Mouse (Mus musculus): ENCODE data around the gene Chac1. TPM values are rescaled to one million over a fixed set of nuclear protein-coding genes. Genes with fewer than 3 reads are reported as not detected.
A peak's percentile ranks its signal among the peaks of the same experiment; 100 is the strongest.

The Chac1 gene
- polyA plus RNA-seq, 1 experiment from 2014 or later, result 1.8 TPM

GRCm38 (mm10) chr2:119329123-119329817 lies 21.8 kb upstream of the Chac1 start:
- no peak for ATAC-seq (ENCODE audit: insufficient number of reproducible peaks, insufficient read depth, low FRiP score, low TSS enrichment, low read depth)
- no peak overlapping the region for H3K4me3 ChIP-seq
- no peak overlapping the region for H3K27ac ChIP-seq
- H3K36me3 ChIP-seq, result no peaks in the 10 kb centered on the region
- no peak overlapping the region for H3K4me2 ChIP-seq
- H3K4me1 ChIP-seq, result peaks cover 35% of the 10 kb centered on the region
- H3K9ac ChIP-seq, result no peak overlapping the region
- WGBS, result 53% methylated on average over 3 of the region's 3 CpGs
- H3K9me3 ChIP-seq, result no peaks in the 10 kb centered on the region
- H3K27me3 ChIP-seq, result peaks cover 84% of the 10 kb centered on the region

GRCm38 (mm10) chr2:119330795-119331194 lies 20.2 kb upstream of the Chac1 start:
- H3K36me3 ChIP-seq, result no peaks in the 10 kb centered on the region
- peaks cover 19% of the 10 kb centered on the region for H3K4me1 ChIP-seq
- peaks cover 72% of the 10 kb centered on the region for H3K27me3 ChIP-seq
- 90% methylated on average over 8 of the region's 8 CpGs for WGBS
- H3K27ac ChIP-seq, result no peak overlapping the region
- H3K4me2 ChIP-seq, result no peak overlapping the region
- no peak for ATAC-seq (ENCODE audit: insufficient number of reproducible peaks, insufficient read depth, low FRiP score, low TSS enrichment, low read depth)
- H3K9ac ChIP-seq, result no peak overlapping the region
- no peaks in the 10 kb centered on the region for H3K9me3 ChIP-seq
- H3K4me3 ChIP-seq, result no peak overlapping the region

GRCm38 (mm10) chr2:119332177-119332661 lies 18.8 kb upstream of the Chac1 start:
- peaks cover 6% of the 10 kb centered on the region for H3K4me1 ChIP-seq
- H3K4me3 ChIP-seq, result no peak overlapping the region
- WGBS, result 81% methylated on average over 24 of the region's 24 CpGs
- no peak overlapping the region for H3K27ac ChIP-seq
- ATAC-seq (ENCODE audit: insufficient number of reproducible peaks, insufficient read depth, low FRiP score, low TSS enrichment, low read depth), result no peak
- H3K9me3 ChIP-seq, result no peaks in the 10 kb centered on the region
- no peaks in the 10 kb centered on the region for H3K36me3 ChIP-seq
- peaks cover 58% of the 10 kb centered on the region for H3K27me3 ChIP-seq
- no peak overlapping the region for H3K9ac ChIP-seq
- no peak overlapping the region for H3K4me2 ChIP-seq

DNA sequence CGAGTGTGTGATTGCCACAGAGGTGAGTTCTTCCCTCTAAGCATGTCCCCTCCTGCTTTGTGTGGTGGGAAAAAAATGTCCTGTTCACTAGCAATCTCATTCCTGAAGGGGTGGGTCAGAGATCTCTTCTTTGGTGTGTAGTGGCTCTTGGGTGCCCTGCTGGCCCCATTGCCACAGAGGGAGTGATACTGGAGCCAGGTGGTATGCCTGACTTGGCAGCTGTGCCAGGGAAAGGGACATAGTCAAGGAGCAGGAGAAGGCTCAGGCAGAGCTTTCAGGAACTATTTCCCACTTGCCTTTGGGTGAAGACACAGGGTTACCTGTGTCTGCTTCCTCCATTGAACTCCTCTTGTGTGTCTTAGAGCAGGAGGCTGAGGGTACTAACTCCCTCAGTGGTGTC lies 16.9 kb upstream of the Chac1 start:
- no peak for ATAC-seq (ENCODE audit: insufficient number of reproducible peaks, insufficient read depth, low FRiP score, low TSS enrichment, low read depth)
- Histone ChIP-seq H3K9me3 (no peaks in the 10 kb centered on the region), H3K27me3 (peaks cover 39% of the 10 kb centered on the region), H3K9ac (no peak overlapping the region), H3K4me2 (peak overlapping the region; percentile 18), H3K4me1 (peaks cover 5% of the 10 kb centered on the region; the same call in 1 of the 2 replicates), H3K27ac (no peak overlapping the region), H3K4me3 (no peak overlapping the region), H3K36me3 (no peaks in the 10 kb centered on the region)
- WGBS, result 41% methylated on average over 1 of the region's 1 CpGs

DNA sequence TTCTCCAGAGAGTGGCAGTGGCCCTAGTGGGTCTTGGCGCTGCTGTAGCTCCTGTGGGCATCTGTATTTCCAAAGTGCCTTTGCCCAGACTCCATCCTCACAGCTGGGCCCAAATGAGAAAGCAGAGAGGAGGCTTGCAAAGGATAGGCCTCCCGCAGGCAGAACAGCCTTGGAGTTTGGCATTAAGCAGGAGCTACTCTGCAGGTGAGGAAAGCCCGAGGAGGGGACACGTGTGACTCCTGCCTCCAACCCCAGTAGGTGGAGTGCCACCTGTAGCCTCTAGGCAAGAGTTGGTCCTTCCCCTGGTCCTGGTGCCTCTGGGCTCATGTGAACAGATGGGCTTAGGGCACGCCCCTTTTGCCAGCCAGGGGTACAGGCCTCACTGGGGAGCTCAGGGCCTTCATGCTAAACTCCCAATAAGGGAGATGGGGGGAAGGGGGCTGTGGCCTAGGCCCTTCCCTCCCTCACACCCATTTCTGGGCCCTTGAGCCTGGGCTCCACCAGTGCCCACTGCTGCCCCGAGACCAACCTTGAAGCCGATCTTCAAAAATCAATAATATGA lies 16.0 kb upstream of the Chac1 start:
- Histone ChIP-seq H3K4me1 (peaks cover 5% of the 10 kb centered on the region; the same call in 1 of the 2 replicates), H3K27ac (no peak overlapping the region), H3K36me3 (no peaks in the 10 kb centered on the region), H3K4me2 (no peak overlapping the region), H3K9ac (no peak overlapping the region; the same call in 1 of the 2 replicates), H3K4me3 (no peak overlapping the region), H3K9me3 (no peaks in the 10 kb centered on the region), H3K27me3 (peaks cover 30% of the 10 kb centered on the region)
- WGBS, result 69% methylated on average over 7 of the region's 7 CpGs
- ATAC-seq (ENCODE audit: insufficient number of reproducible peaks, insufficient read depth, low FRiP score, low TSS enrichment, low read depth), result no peak

DNA sequence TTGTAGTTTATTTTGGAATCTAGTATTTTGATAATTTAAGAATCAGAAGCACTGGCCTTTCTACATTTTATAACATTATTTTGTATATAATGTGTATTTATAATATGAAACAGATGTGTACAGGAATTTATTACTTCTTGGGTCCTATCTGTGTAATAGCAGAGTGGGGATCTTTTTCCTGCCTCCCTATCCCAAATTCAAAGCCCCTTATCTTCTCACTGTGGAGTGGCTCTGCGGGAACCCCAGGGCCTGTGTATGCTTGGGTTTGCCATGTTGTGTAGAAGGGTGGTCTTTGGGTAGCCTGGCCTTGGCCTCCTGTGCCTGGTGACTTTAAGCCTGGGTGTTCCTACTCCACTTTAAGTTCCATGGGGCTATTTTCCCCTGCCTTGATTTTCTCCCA lies 15.5 kb upstream of the Chac1 start:
- no peak overlapping the region for H3K4me2 ChIP-seq
- peaks cover 25% of the 10 kb centered on the region for H3K27me3 ChIP-seq
- no peaks in the 10 kb centered on the region for H3K36me3 ChIP-seq
- peaks cover 5% of the 10 kb centered on the region; the same call in 1 of the 2 replicates for H3K4me1 ChIP-seq
- 94% methylated on average over 1 of the region's 1 CpGs for WGBS
- no peaks in the 10 kb centered on the region for H3K9me3 ChIP-seq
- no peak overlapping the region; the same call in 1 of the 2 replicates for H3K27ac ChIP-seq
- no peak for ATAC-seq (ENCODE audit: insufficient number of reproducible peaks, insufficient read depth, low FRiP score, low TSS enrichment, low read depth)
- H3K4me3 ChIP-seq, result no peak overlapping the region
- no peak overlapping the region for H3K9ac ChIP-seq

GRCm38 (mm10) chr2:119336002-119336401 lies 15.0 kb upstream of the Chac1 start:
- H3K4me2 ChIP-seq, result no peak overlapping the region
- peaks cover 21% of the 10 kb centered on the region for H3K27me3 ChIP-seq
- H3K27ac ChIP-seq, result no peak overlapping the region
- no peak overlapping the region for H3K9ac ChIP-seq
- H3K4me1 ChIP-seq, result peaks cover 5% of the 10 kb centered on the region; the same call in 1 of the 2 replicates
- whole genome bisulfite sequencing, result 70% methylated on average over 2 of the region's 2 CpGs
- no peak overlapping the region for H3K4me3 ChIP-seq
- no peaks in the 10 kb centered on the region for H3K9me3 ChIP-seq
- no peak for ATAC-seq (ENCODE audit: insufficient number of reproducible peaks, insufficient read depth, low FRiP score, low TSS enrichment, low read depth)
- no peaks in the 10 kb centered on the region for H3K36me3 ChIP-seq

DNA sequence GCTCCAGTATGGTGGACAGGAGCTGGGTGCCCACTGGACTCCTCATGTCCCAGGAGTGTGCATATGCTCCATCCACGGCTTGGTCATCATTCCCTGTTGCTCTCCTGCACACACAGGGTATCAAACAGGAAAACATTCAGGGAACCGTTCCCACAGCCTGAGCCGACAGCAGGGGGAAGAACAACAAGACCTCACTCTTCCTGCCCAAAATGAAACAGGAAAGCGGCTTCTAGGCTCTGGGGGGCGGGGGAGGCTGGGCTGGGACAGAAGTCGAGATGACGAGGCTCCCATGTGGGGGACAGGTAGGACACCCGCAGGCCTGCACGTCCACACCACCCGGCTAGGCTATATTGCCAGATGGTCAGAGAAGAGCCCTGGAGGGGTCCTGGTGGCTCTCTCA lies 14.6 kb upstream of the Chac1 start:
- WGBS, result 60% methylated on average over 10 of the region's 10 CpGs
- Histone ChIP-seq H3K9me3 (no peaks in the 10 kb centered on the region), H3K4me3 (no peak overlapping the region), H3K27ac (no peak overlapping the region), H3K36me3 (no peaks in the 10 kb centered on the region), H3K9ac (no peak overlapping the region), H3K27me3 (peaks cover 16% of the 10 kb centered on the region), H3K4me2 (no peak overlapping the region), H3K4me1 (peaks cover 5% of the 10 kb centered on the region; the same call in 1 of the 2 replicates)
- no peak for ATAC-seq (ENCODE audit: insufficient number of reproducible peaks, insufficient read depth, low FRiP score, low TSS enrichment, low read depth)

DNA sequence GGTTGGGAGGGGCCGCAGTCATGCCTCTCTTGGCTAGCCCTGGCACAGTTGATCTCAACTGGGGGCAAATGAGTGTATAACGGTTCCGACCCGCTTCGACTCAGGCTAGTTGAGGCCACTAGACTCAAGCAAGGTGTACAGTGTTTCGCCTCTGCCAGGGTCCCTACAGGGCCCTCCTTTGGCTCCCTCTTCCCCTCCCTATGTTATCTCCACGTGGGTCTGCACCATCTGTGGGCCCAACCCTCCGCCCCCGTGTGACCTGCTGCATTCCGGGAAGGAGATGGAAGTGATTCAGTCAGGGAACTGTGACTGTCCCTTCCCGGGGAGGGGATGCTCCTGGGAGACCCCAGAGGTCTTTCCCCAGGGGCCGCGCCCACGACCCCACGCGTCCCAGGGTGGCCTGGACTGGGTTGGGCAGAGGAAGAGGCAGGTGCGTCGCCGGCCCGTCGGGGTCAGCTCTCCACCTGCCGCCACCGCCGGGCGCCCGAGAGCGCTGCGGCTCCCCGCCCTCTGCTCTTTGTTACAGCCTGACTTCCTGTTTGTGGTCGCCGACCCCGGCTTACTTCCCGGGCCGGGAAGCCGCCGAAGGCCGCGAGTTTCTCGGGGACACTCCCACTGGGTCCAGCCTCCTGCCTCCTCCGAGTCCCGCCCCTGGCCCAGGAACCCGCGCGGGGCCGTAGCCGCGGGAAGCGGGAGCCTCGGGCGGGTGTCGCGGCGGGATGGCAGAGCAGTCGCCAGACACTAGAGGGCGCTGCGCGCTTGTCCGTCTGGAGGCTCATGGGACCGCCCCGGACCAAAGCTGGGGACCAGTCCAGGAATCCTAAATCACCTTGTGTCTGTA lies 13.4 kb upstream of the Chac1 start:
- WGBS, result 8% methylated on average over 60 of the region's 60 CpGs

DNA sequence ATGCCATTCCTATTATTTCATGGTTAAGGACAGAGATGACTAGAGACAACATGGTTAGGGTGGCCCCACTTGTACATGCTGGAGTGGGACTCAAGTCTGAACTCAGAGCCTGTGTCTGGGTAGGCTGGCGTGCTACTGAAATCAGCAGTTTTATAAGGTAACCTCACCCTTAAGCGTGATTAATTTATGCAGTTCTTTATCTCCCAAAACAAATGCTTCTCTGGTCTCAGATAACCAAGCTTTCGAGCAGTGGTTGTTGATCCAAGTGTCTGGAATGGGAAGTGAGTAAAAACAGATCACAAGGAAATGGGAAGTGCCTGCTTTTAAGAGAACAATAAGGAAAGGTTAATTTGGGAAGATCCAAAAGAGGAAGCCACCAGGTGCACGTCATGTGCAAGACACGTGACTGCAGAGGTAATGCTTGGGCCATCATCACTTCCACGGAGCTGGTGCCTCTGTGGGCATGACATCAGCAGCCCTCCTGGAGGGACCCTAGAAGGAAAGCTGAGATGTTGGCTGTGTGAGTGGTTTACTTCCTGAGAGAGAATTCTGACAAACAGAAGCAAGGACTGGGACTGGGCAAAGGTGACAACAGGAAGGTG lies 6.4 kb upstream of the Chac1 start:
- no peak overlapping the region for H3K4me3 ChIP-seq
- peaks cover 10% of the 10 kb centered on the region for H3K27me3 ChIP-seq
- no peaks in the 10 kb centered on the region for H3K9me3 ChIP-seq
- H3K9ac ChIP-seq, result no peak overlapping the region
- no peak for ATAC-seq (ENCODE audit: insufficient number of reproducible peaks, insufficient read depth, low FRiP score, low TSS enrichment, low read depth)
- no peak overlapping the region for H3K27ac ChIP-seq
- 46% methylated on average over 6 of the region's 6 CpGs for WGBS
- no peak overlapping the region for H3K4me2 ChIP-seq
- H3K36me3 ChIP-seq, result no peaks in the 10 kb centered on the region
- no peaks in the 10 kb centered on the region for H3K4me1 ChIP-seq

More for the DNA sequence above, 13.4 kb upstream of the Chac1 start:
- ATAC-seq (ENCODE audit: insufficient number of reproducible peaks, insufficient read depth, low FRiP score, low TSS enrichment, low read depth), result peak; percentile 67
- Histone ChIP-seq H3K9me3 (no peaks in the 10 kb centered on the region), H3K9ac (peak overlapping the region; percentile 75), H3K36me3 (no peaks in the 10 kb centered on the region), H3K27me3 (peaks cover 4% of the 10 kb centered on the region), H3K4me2 (peak overlapping the region; percentile 83), H3K27ac (peak overlapping the region; percentile 60; the same call in 1 of the 2 replicates), H3K4me3 (peak overlapping the region; percentile 54), H3K4me1 (peaks cover 5% of the 10 kb centered on the region; the same call in 1 of the 2 replicates)

DNA sequence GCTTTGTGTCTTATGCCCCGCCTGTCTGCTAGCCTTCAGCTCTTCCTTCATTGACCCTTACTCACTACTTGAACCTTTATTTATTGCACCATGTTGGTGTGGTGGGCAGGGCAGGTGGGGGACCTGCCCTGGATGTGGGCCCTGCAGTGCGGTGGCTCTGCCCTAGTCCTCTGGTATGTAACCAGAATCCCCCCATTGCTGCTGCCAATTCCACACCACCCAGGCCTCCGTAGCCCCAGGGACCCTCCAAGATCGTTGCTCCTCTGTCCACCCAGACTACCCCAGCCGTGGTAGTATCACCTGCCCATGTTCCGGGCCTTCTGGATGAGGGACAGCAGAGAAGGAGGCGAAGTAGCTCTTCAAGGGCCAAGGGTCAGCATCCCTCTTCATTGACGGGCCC lies 2.7 kb downstream of the Chac1 start:
- H3K27me3 ChIP-seq, result peaks cover 32% of the 10 kb centered on the region
- peaks cover 3% of the 10 kb centered on the region; the same call in 1 of the 2 replicates for H3K9me3 ChIP-seq
- H3K9ac ChIP-seq, result no peak overlapping the region
- ATAC-seq (ENCODE audit: insufficient number of reproducible peaks, insufficient read depth, low FRiP score, low TSS enrichment, low read depth), result no peak
- no peaks in the 10 kb centered on the region; the same call in 1 of the 2 replicates for H3K36me3 ChIP-seq
- WGBS, result 85% methylated on average over 8 of the region's 8 CpGs
- peaks cover 11% of the 10 kb centered on the region; the same call in 1 of the 2 replicates for H3K4me1 ChIP-seq
- no peak overlapping the region for H3K4me2 ChIP-seq
- H3K4me3 ChIP-seq, result no peak overlapping the region
- H3K27ac ChIP-seq, result no peak overlapping the region

All from embryonic facial prominence, embryonic 13.5 days (tissue).